In the genomic region with DNA sequence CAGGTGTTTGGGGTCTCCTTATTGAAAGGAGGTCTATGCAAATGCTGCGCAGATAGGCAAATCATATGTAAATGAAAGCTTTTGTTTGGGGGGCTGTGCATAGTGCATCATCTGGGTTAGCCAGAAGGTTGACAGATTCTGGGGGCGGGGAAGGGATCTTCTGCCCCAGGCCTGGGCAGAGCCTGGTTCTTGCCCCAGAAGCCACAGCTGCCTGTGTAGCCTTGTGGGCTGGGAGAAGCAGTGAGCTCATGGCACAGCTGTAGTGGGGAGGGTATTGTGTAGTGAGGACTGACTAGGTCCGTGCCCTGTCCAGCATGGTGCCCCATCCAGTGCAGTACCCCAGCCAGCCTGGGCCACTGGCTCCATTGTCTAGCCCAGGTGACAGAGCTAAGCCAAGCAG, we compare ENCODE assay signal across 12 mouse cellular contexts. TPM values are rescaled to one million over a fixed set of nuclear protein-coding genes. Genes with fewer than 3 reads are reported as not detected.
DNase-seq lines count a peak whose midpoint lies in the region; ATAC-seq and TF ChIP-seq lines count a peak whose summit lies in the region.
"Had no signal": no experiment of that assay in that cellular context is flagged by ENCODE, and none has a peak within 500 bp of the region (broad histone marks: within the 10 kb centered on the region; RNA-seq: fewer than 3 reads in every experiment).

No protein-coding gene starts in this region.

- H3K9ac ChIP-seq in forebrain, embryonic 15.5 days (replicated peaks) = 0 out of 2 replicates have a peak overlapping the region, but pooled peaks have one; percentile 2
- peak overlapping the region; percentile 38; the same call in 1 of the 2 replicates for H3K9ac ChIP-seq in hindbrain, postnatal 0 days (replicated peaks; ENCODE audit: low read length)
- H3K9ac ChIP-seq in neural tube, embryonic 15.5 days (replicated peaks) = no peak overlapping the region

- no peak for DNase-seq in hindbrain, postnatal 0 days (ENCODE audit: low spot score)
- DNase-seq in adipocyte (ENCODE audit: low spot score) = no peak
- no peak for DNase-seq in lung, postnatal 36 days
- DNase-seq: kidney, postnatal 25 days; lung, adult 18-20 months; thymus, postnatal 36 days had no signal

- 11% methylated on average over 3 of the region's 3 CpGs for WGBS in forebrain, embryonic 15.5 days
- WGBS in hindbrain, postnatal 0 days = 23% methylated on average over 3 of the region's 3 CpGs
- WGBS in neural tube, embryonic 15.5 days = 28% methylated on average over 3 of the region's 3 CpGs

- H3K9me3 ChIP-seq in megakaryocyte, embryonic 14.5 days = no peaks in the 10 kb centered on the region
- H3K9me3 ChIP-seq in forebrain, embryonic 15.5 days = no peaks in the 10 kb centered on the region
- no peaks in the 10 kb centered on the region for H3K9me3 ChIP-seq in hindbrain, postnatal 0 days (ENCODE audit: low read length)
- no peaks in the 10 kb centered on the region for H3K9me3 ChIP-seq in neural tube, embryonic 15.5 days (replicated peaks)

- H3K4me1 ChIP-seq in megakaryocyte, embryonic 14.5 days = peaks cover 49% of the 10 kb centered on the region
- peaks cover 72% of the 10 kb centered on the region for H3K4me1 ChIP-seq in forebrain, embryonic 15.5 days
- H3K4me1 ChIP-seq in hindbrain, postnatal 0 days (ENCODE audit: insufficient read depth, low read length) = peaks cover 24% of the 10 kb centered on the region
- peaks cover 60% of the 10 kb centered on the region for H3K4me1 ChIP-seq in neural tube, embryonic 15.5 days

- peaks cover 39% of the 10 kb centered on the region for H3K36me3 ChIP-seq in megakaryocyte, embryonic 14.5 days (replicated peaks; ENCODE audit: low read length)
- H3K36me3 ChIP-seq in forebrain, embryonic 15.5 days = peaks cover 6% of the 10 kb centered on the region; the same call in 1 of the 2 replicates
- H3K36me3 ChIP-seq in hindbrain, postnatal 0 days (ENCODE audit: insufficient read depth, low read length) = peaks cover 16% of the 10 kb centered on the region; the same call in 1 of the 2 replicates
- H3K36me3 ChIP-seq in neural tube, embryonic 15.5 days = 0 out of 2 replicates have a peak, but pooled peaks cover 6% of the 10 kb centered on the region

- peak overlapping the region; percentile 94 for H3K27ac ChIP-seq in forebrain, embryonic 15.5 days (replicated peaks)
- H3K27ac ChIP-seq in hindbrain, postnatal 0 days = 0 out of 2 replicates have a peak overlapping the region, but pooled peaks have one; percentile 26
- H3K27ac ChIP-seq in neural tube, embryonic 15.5 days (replicated peaks) = no peak overlapping the region

- no peak for TF ChIP-seq CTCF in hindbrain, postnatal 0 days (IDR thresholded peaks at IDR 0.05; ENCODE audit: low read depth)

- ATAC-seq in megakaryocyte, adult 5-6 weeks (ENCODE audit: poor library complexity, severe bottlenecking) = no peak
- ATAC-seq in forebrain, embryonic 15.5 days (replicated peaks) = peak; percentile 15
- no peak for ATAC-seq in hindbrain, postnatal 0 days
- no peak for ATAC-seq in neural tube, embryonic 15.5 days (ENCODE audit: low FRiP score)

- peak overlapping the region; percentile 74 for H3K4me2 ChIP-seq in forebrain, embryonic 15.5 days (replicated peaks)
- peak overlapping the region; percentile 36 for H3K4me2 ChIP-seq in hindbrain, postnatal 0 days (ENCODE audit: low read depth, low read length)
- H3K4me2 ChIP-seq in neural tube, embryonic 15.5 days = peak overlapping the region; percentile 91

- peak overlapping the region; percentile 38 for H3K4me3 ChIP-seq in megakaryocyte, embryonic 14.5 days (replicated peaks)
- peak overlapping the region; percentile 66 for H3K4me3 ChIP-seq in forebrain, embryonic 15.5 days
- no peak overlapping the region for H3K4me3 ChIP-seq in hindbrain, postnatal 0 days (ENCODE audit: low read length)
- H3K4me3 ChIP-seq in neural tube, embryonic 15.5 days (replicated peaks) = no peak overlapping the region

- peaks cover 10% of the 10 kb centered on the region for H3K27me3 ChIP-seq in megakaryocyte, embryonic 14.5 days (replicated peaks)
- H3K27me3 ChIP-seq in forebrain, embryonic 15.5 days = no peaks in the 10 kb centered on the region
- H3K27me3 ChIP-seq in hindbrain, postnatal 0 days (ENCODE audit: insufficient read depth, low read length) = no peaks in the 10 kb centered on the region
- H3K27me3 ChIP-seq in neural tube, embryonic 15.5 days (replicated peaks) = no peaks in the 10 kb centered on the region

RNA-seq across cellular contexts. Expression of a gene that starts 14.2 kb away (rescaled TPM):
- 0.13 TPM in 1 of 2 replicates, not detected in the other for polyA plus RNA-seq in megakaryocyte, embryonic 14.5 days (2012; ENCODE audit: insufficient read depth, low replicate concordance)
- total RNA-seq in megakaryocyte, adult 5-6 weeks (2015) = not detected in 2 replicates
- total RNA-seq in megakaryocyte, adult 5-6 weeks (2017) = not detected in 2 replicates
- 3.4 and 3.5 TPM in 2 replicates for polyA plus RNA-seq in forebrain, embryonic 15.5 days (2015; fragmentation: Nextera tagmentation; extraction: Ambion mirVana)
- 8.0 and 9.8 TPM in 2 replicates for total RNA-seq in hindbrain, postnatal 0 days (2014; rRNA removed)
- polyA plus RNA-seq in hindbrain, postnatal 0 days (2015; fragmentation: Nextera tagmentation; extraction: Ambion mirVana) = 3.6 and 4.2 TPM in 2 replicates
- polyA plus RNA-seq in neural tube, embryonic 15.5 days (2015; fragmentation: Nextera tagmentation; extraction: Ambion mirVana) = 2.5 and 3.2 TPM in 2 replicates
- total RNA-seq: heart, adult 8-10 months had no signal
- polyA plus RNA-seq: limb, embryonic 11.5 days had no signal

RNA-seq across cellular contexts. Expression of a gene that starts 17.0 kb away (rescaled TPM):
- 0.03 TPM in 1 of 2 replicates, not detected in the other for polyA plus RNA-seq in megakaryocyte, embryonic 14.5 days (2012; ENCODE audit: insufficient read depth, low replicate concordance)
- total RNA-seq in megakaryocyte, adult 5-6 weeks (2015) = 0.02 TPM in 1 of 2 replicates, not detected in the other
- not detected in 2 replicates for total RNA-seq in megakaryocyte, adult 5-6 weeks (2017)
- 32.2 and 33.1 TPM in 2 replicates for polyA plus RNA-seq in forebrain, embryonic 15.5 days (2015; fragmentation: Nextera tagmentation; extraction: Ambion mirVana)
- 546 and 572 TPM in 2 replicates for total RNA-seq in hindbrain, postnatal 0 days (2014; rRNA removed)
- polyA plus RNA-seq in hindbrain, postnatal 0 days (2015; fragmentation: Nextera tagmentation; extraction: Ambion mirVana) = 119 and 123 TPM in 2 replicates
- polyA plus RNA-seq in neural tube, embryonic 15.5 days (2015; fragmentation: Nextera tagmentation; extraction: Ambion mirVana) = 57.9 and 63.1 TPM in 2 replicates

RNA-seq across cellular contexts. Expression of a gene that starts 26.1 kb away (rescaled TPM):
- 0.12 TPM in 1 of 2 replicates, not detected in the other for polyA plus RNA-seq in megakaryocyte, embryonic 14.5 days (2012; ENCODE audit: insufficient read depth, low replicate concordance)
- total RNA-seq in megakaryocyte, adult 5-6 weeks (2015) = 0.23 and 0.42 TPM in 2 replicates
- total RNA-seq in megakaryocyte, adult 5-6 weeks (2017) = 0.26 and 0.28 TPM in 2 replicates
- polyA plus RNA-seq in forebrain, embryonic 15.5 days (2015; fragmentation: Nextera tagmentation; extraction: Ambion mirVana) = 1.7 and 1.9 TPM in 2 replicates
- 8.6 and 10.0 TPM in 2 replicates for total RNA-seq in hindbrain, postnatal 0 days (2014; rRNA removed)
- 5.4 and 5.6 TPM in 2 replicates for polyA plus RNA-seq in hindbrain, postnatal 0 days (2015; fragmentation: Nextera tagmentation; extraction: Ambion mirVana)
- 2.3 and 2.5 TPM in 2 replicates for polyA plus RNA-seq in neural tube, embryonic 15.5 days (2015; fragmentation: Nextera tagmentation; extraction: Ambion mirVana)

RNA-seq across cellular contexts. Expression of a gene that starts 53.5 kb away (rescaled TPM):
- polyA plus RNA-seq in megakaryocyte, embryonic 14.5 days (2012; ENCODE audit: insufficient read depth, low replicate concordance) = 18.9 and 46.3 TPM in 2 replicates
- 29.6 and 40.0 TPM in 2 replicates for total RNA-seq in megakaryocyte, adult 5-6 weeks (2015)
- total RNA-seq in megakaryocyte, adult 5-6 weeks (2017) = 26.1 and 34.4 TPM in 2 replicates
- 137 and 162 TPM in 2 replicates for polyA plus RNA-seq in forebrain, embryonic 15.5 days (2015; fragmentation: Nextera tagmentation; extraction: Ambion mirVana)
- 136 and 150 TPM in 2 replicates for total RNA-seq in hindbrain, postnatal 0 days (2014; rRNA removed)
- polyA plus RNA-seq in hindbrain, postnatal 0 days (2015; fragmentation: Nextera tagmentation; extraction: Ambion mirVana) = 90.2 and 90.8 TPM in 2 replicates
- polyA plus RNA-seq in neural tube, embryonic 15.5 days (2015; fragmentation: Nextera tagmentation; extraction: Ambion mirVana) = 70.9 and 71.3 TPM in 2 replicates

RNA-seq across cellular contexts. Expression of a gene that starts 56.7 kb away (rescaled TPM):
- polyA plus RNA-seq in megakaryocyte, embryonic 14.5 days (2012; ENCODE audit: insufficient read depth, low replicate concordance) = not detected in 2 replicates
- not detected in 2 replicates for total RNA-seq in megakaryocyte, adult 5-6 weeks (2015)
- not detected in 2 replicates for total RNA-seq in megakaryocyte, adult 5-6 weeks (2017)
- 0.09 and 0.10 TPM in 2 replicates for polyA plus RNA-seq in forebrain, embryonic 15.5 days (2015; fragmentation: Nextera tagmentation; extraction: Ambion mirVana)
- 0.10 TPM in 1 of 2 replicates, not detected in the other for total RNA-seq in hindbrain, postnatal 0 days (2014; rRNA removed)
- polyA plus RNA-seq in hindbrain, postnatal 0 days (2015; fragmentation: Nextera tagmentation; extraction: Ambion mirVana) = 0.05 TPM in 1 of 2 replicates, not detected in the other
- 0.05 TPM in 1 of 2 replicates, not detected in the other for polyA plus RNA-seq in neural tube, embryonic 15.5 days (2015; fragmentation: Nextera tagmentation; extraction: Ambion mirVana)
- total RNA-seq: heart, adult 8-10 months had no signal
- polyA plus RNA-seq: limb, embryonic 11.5 days had no signal

Comparison
In these comparisons a context has a peak if more than half of its experiments do, and no peak if none do; other contexts are left out.
1. H3K4me3 ChIP-seq: peak in megakaryocyte, embryonic 14.5 days (single experiment) and forebrain, embryonic 15.5 days (single experiment); none in hindbrain, postnatal 0 days (single experiment) and neural tube, embryonic 15.5 days (single experiment).
2. H3K4me2 ChIP-seq: peak in every context shown above with its lines; median percentile 91 in neural tube, embryonic 15.5 days; 74 in forebrain, embryonic 15.5 days; 36 in hindbrain, postnatal 0 days.
3. RNA of a gene that starts 17.0 kb away (polyA plus RNA-seq): 119 to 123 TPM in hindbrain, postnatal 0 days, 57.9 to 63.1 TPM in neural tube, embryonic 15.5 days and 32.2 to 33.1 TPM in forebrain, embryonic 15.5 days; 0.03 TPM in megakaryocyte, embryonic 14.5 days; every median in the first group is over 10 times any median in the second.